Mouse (Mus musculus): ENCODE results near the gene Ltbp4.

The Ltbp4 gene

GRCm38 (mm10) chr7:27337175-27337853, at the start of gene Ltbp4:
TSS of gene Ltbp4 (minus strand) at chr7:27337692.
- in situ Hi-C loops (cut with MboI), result loop anchor here (5.0 to 10.0 kb wide), 2 partner anchors 40 to 167 kb away; no protein-coding TSS in a partner anchor

DNA sequence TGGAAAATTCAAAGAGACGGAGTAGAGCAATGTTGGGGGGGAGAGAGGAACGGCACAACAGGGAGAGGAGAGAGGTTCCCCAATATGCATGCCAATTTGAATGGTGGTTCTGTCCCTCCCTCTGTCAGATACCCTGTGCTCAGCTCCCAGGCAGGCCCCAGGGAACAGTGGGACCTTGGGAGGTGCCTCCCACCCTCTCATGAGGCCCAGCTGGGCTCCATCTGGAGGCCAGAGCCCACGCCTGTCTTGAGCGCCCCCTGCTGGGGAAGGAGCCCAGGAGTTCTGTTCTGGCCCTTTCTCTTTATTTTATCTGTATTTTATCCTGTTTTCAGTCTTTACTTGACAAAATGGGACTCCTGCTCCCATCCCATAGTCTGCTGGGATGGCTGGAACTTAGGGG, 47.2 kb upstream of the Ltbp4 start:
- in situ Hi-C loops (cut with MboI), result no loop called here

DNA sequence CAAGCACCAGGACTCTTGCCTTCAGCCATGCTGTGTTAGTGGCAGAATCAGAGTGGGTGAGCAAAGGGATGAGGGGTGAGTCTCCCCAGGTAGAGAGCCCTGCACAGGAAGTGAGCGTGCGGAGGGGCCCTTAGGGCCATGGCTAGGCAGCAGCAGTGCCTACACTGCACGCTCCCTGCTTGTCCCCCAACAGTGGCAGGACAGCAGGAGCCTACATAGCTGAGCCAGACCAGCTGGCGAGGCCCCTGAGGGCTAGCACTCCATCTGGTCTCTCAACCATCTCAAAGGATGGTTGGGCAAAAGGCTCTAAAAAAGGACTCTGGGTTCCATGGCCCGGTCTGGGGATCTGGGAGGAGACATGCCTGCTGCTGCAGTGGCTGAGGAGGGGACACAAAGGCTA, 46.6 kb upstream of the Ltbp4 start:
- in situ Hi-C loops (cut with MboI), result no loop called here

DNA sequence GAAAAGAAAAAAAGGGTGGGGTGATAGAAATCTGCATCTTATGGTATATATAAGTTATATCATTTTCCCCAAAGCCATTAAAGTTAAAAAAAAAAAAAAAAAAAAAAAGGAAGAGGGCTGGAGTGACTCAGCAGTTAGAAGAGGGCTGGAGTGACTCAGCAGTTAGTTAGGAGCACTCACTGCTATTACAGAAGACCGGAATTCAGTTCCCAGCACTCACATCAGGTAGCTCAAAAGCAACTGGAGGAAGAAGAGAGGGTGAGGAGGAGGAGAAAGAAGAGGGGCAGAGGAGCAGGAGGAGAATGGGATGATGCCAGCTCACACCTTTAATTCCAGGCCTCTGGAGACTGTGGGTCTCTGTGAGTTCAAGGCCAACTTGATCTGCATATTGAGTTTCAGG, 45.7 kb upstream of the Ltbp4 start:
- in situ Hi-C loops (cut with MboI), result no loop called here

- in situ Hi-C loops (cut with MboI), result no loop called here
These were observed 44.1 kb upstream of the Ltbp4 start for GRCm38 (mm10) chr7:27381560-27381959.

GRCm38 (mm10) chr7:27381009-27381408, 43.5 kb upstream of the Ltbp4 start:
- in situ Hi-C loops (cut with MboI), result no loop called here

DNA sequence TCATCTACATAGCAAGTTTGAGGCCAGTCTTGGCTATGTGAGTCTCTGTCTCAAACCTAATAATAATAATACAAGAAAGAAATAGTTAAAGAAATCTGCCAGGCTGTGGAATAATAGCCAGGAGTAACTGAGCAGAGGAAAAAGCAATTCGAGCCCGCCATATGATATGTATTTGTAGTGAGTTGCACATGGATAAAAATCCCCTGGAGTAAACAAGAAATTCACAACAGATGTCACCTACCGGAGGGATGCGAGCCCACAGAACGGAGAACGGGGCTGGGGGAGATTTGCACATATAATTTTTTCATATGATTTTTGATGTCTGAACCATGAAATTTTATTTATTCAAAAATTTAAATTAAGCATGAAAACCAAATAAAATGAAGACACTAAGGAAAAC, 42.3 kb upstream of the Ltbp4 start:
- in situ Hi-C loops (cut with MboI), result loop anchor here (5.0 kb wide), 1 partner anchor 43 kb away; the partner anchor contains the start of gene Ltbp4

- in situ Hi-C loops (cut with MboI), result loop anchor here (5.0 kb wide), 1 partner anchor 41 kb away; the partner anchor contains the start of gene Ltbp4
These were observed 40.9 kb upstream of the Ltbp4 start for GRCm38 (mm10) chr7:27378431-27378830.

GRCm38 (mm10) chr7:27375274-27375673, 37.8 kb upstream of the Ltbp4 start:
- in situ Hi-C loops (cut with MboI), result loop anchor here (5.0 kb wide), 1 partner anchor 38 kb away; the partner anchor contains the start of gene Ltbp4

DNA sequence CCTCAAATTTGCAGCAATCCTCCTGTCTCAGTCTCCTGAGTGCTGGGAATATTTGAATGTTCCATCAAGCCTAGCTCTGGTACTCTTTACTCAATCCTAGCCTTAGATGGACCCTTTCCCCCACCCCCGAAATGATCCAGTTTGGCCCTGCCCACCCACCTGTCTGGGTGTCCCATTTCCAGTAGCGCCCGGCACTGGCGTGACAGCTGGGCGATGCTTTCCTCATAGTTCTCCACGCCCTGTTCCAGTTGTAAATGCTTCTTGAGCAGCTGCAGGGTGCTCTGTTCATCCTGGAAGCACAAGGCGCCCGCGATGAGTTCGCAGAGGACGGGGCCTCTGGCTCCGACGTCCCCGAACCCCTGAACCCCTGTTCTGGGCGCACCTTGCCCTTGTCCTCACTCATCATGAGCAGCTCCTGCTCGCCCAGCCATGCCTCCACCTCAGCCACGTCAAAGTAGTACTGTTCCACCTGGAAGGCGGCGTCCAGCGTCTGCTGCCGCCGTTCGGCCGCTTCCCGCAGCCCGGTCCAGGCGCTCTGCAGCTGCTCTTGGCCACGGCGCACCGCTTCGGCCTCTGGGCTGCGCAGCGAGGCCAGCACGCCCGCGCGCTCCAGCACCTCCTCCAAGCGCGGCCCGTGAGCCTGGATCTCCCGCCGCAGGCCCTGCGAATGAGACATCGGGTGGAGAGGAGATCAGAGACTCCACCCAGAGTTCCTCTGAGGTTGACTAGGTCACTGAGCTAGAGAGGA, 34.4 kb upstream of the Ltbp4 start:
- in situ Hi-C loops (cut with MboI), result no loop called here

DNA sequence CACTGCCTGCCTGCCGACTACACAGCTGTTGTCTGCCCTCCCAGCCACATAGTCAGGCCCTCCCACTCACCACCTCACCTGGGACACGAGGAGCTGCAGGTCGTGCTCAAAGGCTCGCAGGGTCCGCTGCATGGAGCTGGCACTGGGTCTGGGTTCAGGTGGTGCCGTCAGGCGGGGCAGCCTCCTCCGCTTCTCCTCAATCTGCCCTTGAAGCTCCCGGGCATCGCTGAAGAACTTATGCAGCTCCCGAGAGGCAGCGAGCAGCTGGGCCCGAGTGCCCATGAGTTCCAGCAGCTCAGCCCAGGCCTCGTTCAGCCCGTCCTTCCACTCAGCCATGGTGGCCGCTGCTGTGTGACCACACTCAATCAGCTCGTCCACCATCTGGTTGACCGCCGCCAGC, 31.6 kb upstream of the Ltbp4 start:
- in situ Hi-C loops (cut with MboI), result no loop called here

GRCm38 (mm10) chr7:27367976-27368375, 30.5 kb upstream of the Ltbp4 start:
- in situ Hi-C loops (cut with MboI), result no loop called here

DNA sequence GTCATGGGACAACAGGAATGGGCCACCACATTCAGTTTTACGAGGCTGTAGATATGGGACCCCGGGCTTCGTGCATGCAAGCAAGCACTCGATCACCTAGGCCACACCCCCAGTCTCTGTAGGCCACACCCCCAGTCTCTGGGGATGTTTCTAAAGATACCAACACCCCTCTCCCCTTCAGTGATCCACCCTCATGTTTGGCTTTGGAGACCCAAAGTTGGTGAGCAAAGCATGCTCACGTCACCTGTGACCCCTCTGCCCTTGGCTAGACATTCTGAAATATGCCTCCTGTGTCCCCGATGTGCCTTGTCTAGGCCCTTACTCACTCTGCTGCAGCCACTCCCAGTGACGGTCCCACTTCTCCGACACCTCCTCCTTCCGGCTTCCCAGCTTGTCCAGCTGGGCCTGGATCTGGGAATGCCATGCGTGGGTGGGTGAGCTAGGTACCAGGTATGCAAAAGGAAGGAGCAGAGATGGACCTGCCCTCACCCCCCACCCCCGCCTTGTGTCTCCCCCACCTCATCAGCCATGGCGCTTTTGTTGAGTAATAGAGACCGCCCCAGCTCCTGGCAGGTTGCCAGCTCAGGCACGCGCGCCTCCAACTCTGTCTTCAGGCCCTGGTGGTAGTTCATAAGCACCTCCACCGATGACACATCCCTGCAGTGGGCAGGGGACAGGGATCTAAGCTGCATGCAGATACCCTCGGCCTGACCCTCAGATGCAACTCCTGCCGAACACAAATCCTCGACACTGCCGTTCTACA, 28.8 kb upstream of the Ltbp4 start:
- in situ Hi-C loops (cut with MboI), result no loop called here

- in situ Hi-C loops (cut with MboI), result no loop called here
These were observed 26.9 kb upstream of the Ltbp4 start for GRCm38 (mm10) chr7:27364379-27364778.

DNA sequence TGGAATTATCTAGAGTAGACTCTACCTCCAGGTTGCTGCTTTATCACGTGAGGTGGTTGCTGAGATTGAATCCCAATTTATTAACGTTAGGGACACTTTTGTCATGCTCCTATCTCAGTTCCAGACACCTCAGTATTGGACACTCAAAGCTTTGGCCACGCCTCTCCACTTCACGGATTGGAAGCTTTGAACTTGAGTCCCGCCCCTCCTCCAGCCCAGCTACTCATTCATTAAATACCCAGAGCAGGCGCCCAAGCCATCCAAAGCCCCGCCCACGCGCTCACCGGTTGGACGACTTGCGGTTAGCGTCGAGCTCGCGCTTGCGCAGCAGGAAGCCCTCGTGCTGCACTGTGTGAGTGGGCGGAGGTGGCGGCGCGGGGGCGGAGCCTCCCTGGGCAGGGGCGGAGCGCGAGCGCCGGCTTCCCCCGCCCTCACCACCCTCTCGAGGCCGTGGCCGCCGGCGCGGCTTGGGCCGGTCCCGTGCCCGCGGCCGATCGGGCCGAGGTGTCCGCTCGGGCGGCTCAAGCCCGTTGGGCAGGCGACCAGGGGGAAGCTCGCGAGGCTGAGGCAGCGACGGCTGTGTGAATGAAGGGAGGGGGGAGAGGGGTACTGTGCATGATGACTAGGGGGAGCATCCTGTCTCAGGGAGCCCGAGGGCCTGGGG, 23.9 kb upstream of the Ltbp4 start:
- in situ Hi-C loops (cut with MboI), result no loop called here

GRCm38 (mm10) chr7:27360749-27361148, 23.3 kb upstream of the Ltbp4 start:
- in situ Hi-C loops (cut with MboI), result no loop called here

DNA sequence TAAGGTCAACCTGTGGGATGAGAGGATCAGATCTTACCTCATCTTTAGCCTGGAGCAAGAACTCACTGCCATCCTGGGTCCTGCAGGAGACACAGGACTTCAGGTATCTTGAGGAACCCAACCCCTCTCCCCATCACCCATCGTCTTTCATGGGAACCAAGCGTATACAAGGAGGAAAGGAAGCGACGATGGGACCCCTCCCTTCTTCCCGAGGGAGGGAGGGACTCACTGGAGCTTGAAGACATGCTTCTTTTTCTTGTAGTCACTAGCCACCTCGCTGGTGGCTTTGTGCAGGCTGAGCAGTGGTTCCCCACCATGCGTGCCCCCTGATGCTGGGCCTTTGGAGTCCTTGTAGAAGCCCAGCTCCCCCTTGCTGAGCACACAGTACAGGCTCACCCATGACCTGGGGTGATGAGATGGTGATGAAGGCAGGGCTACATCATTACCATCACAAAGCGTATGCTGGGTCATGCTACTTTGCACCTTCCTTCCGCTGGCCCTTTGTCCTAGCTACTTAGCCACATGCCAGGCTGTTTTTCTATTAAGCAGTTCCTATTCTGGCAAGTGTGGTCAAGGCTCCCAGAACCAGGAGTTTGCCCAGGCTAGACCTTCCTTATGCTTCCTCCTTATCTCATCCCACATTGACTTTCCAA, 22.3 kb upstream of the Ltbp4 start:
- in situ Hi-C loops (cut with MboI), result no loop called here

- in situ Hi-C loops (cut with MboI), result no loop called here
These were observed 21.7 kb upstream of the Ltbp4 start for GRCm38 (mm10) chr7:27359162-27359561.

DNA sequence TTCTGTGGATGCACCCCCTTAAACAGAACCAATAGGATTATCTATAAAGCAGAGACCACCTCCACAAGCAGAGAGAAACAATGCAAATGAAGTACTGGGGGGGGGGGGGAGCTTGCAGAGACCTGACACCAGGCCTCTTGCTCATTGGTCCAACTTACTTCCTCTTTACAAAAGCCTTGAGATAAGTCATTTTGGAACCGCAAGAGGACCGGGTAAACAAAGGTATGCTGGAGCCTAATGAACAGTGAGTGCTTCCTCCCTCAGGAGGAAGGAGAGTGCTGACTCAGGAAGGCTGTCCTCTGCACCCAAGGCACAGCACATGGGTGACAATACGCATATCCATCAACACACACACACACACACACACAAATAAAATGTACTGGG, 20.1 kb upstream of the Ltbp4 start:
- in situ Hi-C loops (cut with MboI), result no loop called here

DNA sequence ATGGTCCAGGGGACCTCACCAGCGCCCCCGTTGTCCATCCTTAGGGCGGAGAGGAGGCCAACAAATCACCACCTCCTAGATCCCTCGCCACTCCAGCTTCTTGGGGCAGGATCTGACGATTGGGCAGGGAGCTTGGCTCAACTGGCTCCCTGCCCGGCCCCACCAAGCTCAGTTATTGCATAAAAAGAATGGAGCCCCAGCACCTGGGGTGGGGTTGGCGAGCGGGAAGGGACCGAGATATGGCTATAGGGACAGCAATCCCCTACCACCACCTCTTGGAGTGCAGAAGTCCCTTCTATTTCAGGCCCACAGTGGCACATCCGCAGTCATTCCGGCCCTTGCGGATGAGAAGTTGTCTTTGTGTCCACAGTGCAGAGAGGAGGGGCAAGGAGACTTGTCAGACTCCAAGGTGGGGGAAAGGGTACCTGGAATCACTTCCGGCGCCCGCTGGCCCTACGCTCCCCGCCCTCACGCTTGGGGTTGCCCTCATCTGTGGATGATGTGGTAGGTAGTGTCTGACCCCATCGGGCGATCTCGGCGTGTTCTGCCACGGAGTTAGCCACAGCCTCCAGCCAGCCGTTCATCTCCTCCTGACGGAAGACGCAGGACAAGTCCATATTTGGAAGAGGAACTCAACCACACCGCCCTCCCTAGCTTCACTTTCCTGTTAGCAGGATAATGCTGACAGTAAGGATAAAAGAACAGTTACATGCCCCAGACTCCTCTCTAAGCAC, 19.5 kb upstream of the Ltbp4 start, which contains the start of gene Gm20479:
Gene Gm20479 (minus strand): TSS at position 559 of the 734 bp plus-strand sequence.
- in situ Hi-C loops (cut with MboI), result no loop called here

- in situ Hi-C loops (cut with MboI), result no loop called here
These were observed 18.8 kb upstream of the Ltbp4 start for GRCm38 (mm10) chr7:27356248-27356647.

All from mature B cell (primary cell).